Mouse (Mus musculus): ENCODE measurements around the gene Bbs9.

GRCm38 (mm10) chr9:22503581-22503980 is 28.1 kb downstream of the Bbs9 start:
- TF ChIP-seq CTCF (IDR thresholded peaks at IDR 0.05) (no peak), EP300 (IDR thresholded peaks at IDR 0.05) (no peak)
